Mouse (Mus musculus): ENCODE results near the gene Sntg2. TPM values are rescaled to one million over a fixed set of nuclear protein-coding genes. Genes with fewer than 3 reads are reported as not detected.

Sntg2 gene
- polyA plus RNA-seq, 1 experiment from 2014 or later, result 0.27 TPM

DNA sequence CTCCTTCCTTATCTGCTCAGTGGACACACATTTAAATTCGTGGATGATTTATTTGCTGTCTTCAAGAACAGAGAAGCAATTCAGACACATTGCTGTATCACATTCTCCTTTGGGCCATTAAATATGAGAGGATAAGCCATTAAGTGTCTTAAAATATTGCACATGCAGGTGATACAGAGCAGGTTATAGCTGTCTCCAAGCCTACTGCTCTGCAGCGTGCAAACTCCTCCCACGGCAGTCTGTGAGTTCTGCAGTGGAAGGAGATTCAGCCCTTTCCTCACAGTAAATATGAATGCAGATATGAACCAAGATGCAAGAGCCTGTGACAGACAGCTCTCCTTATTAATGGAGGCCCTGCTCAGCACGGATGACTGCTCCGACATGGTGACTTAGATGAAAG is 146.9 kb downstream of the Sntg2 start:
- no peaks in the 10 kb centered on the region for H3K27me3 ChIP-seq (replicated peaks; ENCODE audit: low read depth, poor library complexity, severe bottlenecking)
- H3K27ac ChIP-seq (replicated peaks), result no peak overlapping the region
- no peaks in the 10 kb centered on the region for H3K4me1 ChIP-seq
- H3K36me3 ChIP-seq (replicated peaks), result no peaks in the 10 kb centered on the region
- 87% methylated on average over 5 of the region's 5 CpGs for WGBS
- DNase-seq (ENCODE audit: low spot score), result no peak
- no peak overlapping the region for H3K4me3 ChIP-seq
- no peaks in the 10 kb centered on the region for H3K9me3 ChIP-seq

DNA sequence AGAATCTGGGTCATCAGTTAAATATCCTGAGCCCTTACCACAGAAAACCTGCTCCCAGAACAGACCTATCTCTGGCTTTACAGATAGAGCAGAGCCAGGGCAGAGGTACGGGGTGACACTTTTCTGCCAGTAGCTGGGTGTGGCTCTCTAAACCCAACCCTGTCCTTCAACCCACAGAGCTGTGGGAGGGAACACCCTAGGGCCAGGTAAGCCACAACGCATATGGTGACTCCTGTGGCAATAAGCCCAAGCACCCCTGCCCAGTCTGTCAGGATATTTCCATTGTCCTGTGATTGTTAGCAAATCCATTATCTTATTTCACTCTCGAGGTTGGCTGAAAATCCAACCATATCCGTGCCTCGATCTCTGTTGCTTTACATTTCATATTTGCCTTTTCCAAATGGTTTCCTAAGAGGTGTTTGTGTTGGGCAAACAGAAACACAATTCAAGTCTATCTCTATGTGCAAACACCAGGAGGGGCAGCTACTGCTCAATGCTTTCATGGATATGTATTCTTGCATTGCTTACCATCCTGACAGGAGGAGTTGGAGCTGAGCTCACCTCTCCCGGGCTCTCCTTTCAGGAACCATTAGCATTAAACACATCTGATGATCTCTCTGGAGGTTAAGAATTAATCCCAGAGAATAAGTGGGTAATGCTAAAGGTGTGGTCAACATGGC is 156.3 kb downstream of the Sntg2 start:
- no peaks in the 10 kb centered on the region for H3K4me1 ChIP-seq
- no peaks in the 10 kb centered on the region for H3K9me3 ChIP-seq
- no peak overlapping the region for H3K27ac ChIP-seq (replicated peaks)
- no peak overlapping the region for H3K4me3 ChIP-seq
- H3K27me3 ChIP-seq (replicated peaks; ENCODE audit: low read depth, poor library complexity, severe bottlenecking), result no peaks in the 10 kb centered on the region
- H3K36me3 ChIP-seq (replicated peaks), result no peaks in the 10 kb centered on the region
- 86% methylated on average over 6 of the region's 6 CpGs for WGBS
- DNase-seq (ENCODE audit: low spot score), result no peak

DNA sequence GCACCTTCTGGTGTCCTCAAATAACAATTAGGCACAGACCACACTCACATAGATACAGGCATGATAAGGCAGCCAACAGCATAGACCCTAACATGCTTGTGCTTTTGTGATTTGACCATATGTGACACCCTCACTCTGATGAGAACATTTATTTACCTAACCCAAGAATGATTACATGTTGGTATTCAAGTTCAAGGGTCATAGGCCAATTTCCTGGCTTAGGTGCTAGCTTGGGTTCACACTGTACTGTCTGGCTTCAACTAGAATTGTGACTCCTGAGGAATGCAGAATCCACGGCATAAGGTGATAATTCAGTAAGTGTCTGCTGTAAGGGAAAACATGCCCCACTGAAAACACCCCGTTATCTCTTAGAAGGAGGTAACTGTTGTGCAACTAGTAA is 158.4 kb downstream of the Sntg2 start:
- no peaks in the 10 kb centered on the region for H3K4me1 ChIP-seq
- no peak overlapping the region for H3K27ac ChIP-seq (replicated peaks)
- DNase-seq (ENCODE audit: low spot score), result no peak
- WGBS, result 85% methylated on average over 2 of the region's 2 CpGs
- no peak overlapping the region for H3K4me3 ChIP-seq
- H3K36me3 ChIP-seq (replicated peaks), result no peaks in the 10 kb centered on the region
- H3K9me3 ChIP-seq, result no peaks in the 10 kb centered on the region
- H3K27me3 ChIP-seq (replicated peaks; ENCODE audit: low read depth, poor library complexity, severe bottlenecking), result no peaks in the 10 kb centered on the region

DNA sequence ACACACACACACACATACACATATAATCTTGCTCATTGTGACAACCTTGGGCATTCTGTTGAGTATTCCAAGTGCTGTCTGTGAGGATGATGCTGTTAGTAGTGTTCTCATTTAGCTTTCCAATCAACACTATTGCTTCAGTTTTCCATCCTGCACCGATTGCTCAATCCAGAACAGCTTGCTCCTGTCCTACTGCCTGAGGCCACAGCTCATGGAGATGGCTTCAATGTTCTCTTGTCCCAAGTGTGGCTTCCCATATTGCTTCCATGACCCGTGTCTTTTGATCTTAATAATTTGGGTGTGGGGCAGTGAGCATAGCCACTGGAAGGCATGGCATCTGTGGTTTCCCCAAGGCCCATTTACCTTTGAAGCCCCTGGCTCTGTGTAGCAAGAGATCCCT is 162.8 kb downstream of the Sntg2 start:
- WGBS, result 84% methylated on average over 2 of the region's 2 CpGs
- Histone ChIP-seq H3K27ac (replicated peaks) (no peak overlapping the region), H3K36me3 (replicated peaks) (no peaks in the 10 kb centered on the region), H3K4me3 (no peak overlapping the region), H3K4me1 (no peaks in the 10 kb centered on the region), H3K9me3 (no peaks in the 10 kb centered on the region), H3K27me3 (replicated peaks; ENCODE audit: low read depth, poor library complexity, severe bottlenecking) (no peaks in the 10 kb centered on the region)
- DNase-seq (ENCODE audit: low spot score), result no peak

DNA sequence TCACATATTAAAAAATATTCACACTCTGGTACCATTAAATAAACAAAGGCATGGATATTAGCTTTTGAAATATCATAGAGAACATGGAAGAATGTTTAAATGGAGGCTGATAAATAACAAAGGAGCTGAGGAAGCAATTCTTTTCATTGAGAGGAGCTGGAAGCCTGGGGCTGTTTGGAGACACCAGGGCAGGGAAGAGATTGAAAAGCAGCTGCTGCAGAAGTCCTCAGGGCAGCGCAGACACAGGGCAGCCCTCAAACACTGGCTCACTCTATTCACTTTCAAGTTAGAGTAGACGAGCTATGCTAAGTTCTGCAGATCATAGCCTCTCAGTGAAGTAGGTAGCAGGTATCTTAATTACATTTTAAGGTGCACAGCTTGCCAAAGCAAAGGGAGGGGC is 164.6 kb downstream of the Sntg2 start:
- H3K9me3 ChIP-seq, result no peaks in the 10 kb centered on the region
- no peak for DNase-seq (ENCODE audit: low spot score)
- no peaks in the 10 kb centered on the region for H3K36me3 ChIP-seq (replicated peaks)
- no peaks in the 10 kb centered on the region for H3K27me3 ChIP-seq (replicated peaks; ENCODE audit: low read depth, poor library complexity, severe bottlenecking)
- WGBS, result 37% methylated on average over 2 of the region's 2 CpGs
- no peak overlapping the region for H3K4me3 ChIP-seq
- no peaks in the 10 kb centered on the region for H3K4me1 ChIP-seq
- H3K27ac ChIP-seq (replicated peaks), result no peak overlapping the region

DNA sequence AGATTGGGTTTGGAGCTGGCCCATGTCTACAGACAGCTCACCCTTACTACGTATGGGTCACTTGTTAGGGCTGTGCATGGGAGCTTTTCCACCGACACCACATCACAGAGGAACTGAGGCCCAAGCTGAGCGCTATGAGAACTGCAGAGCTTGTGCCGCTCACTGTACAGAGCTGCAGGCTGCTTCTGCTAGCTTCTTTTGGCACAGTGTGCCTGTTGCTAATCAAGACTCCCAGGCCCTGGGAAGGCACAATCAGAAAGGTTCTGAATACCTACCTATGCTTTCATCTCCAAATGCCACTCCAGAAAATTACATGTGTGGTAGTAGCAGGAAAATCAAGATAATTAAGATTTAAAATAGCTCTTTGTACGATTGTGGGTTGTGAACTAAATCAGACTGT is 165.1 kb downstream of the Sntg2 start:
- WGBS, result 73% methylated on average over 5 of the region's 5 CpGs
- no peak overlapping the region for H3K4me3 ChIP-seq
- no peaks in the 10 kb centered on the region for H3K4me1 ChIP-seq
- no peak overlapping the region for H3K27ac ChIP-seq (replicated peaks)
- no peaks in the 10 kb centered on the region for H3K9me3 ChIP-seq
- H3K36me3 ChIP-seq (replicated peaks), result no peaks in the 10 kb centered on the region
- no peak for DNase-seq (ENCODE audit: low spot score)
- H3K27me3 ChIP-seq (replicated peaks; ENCODE audit: low read depth, poor library complexity, severe bottlenecking), result no peaks in the 10 kb centered on the region

DNA sequence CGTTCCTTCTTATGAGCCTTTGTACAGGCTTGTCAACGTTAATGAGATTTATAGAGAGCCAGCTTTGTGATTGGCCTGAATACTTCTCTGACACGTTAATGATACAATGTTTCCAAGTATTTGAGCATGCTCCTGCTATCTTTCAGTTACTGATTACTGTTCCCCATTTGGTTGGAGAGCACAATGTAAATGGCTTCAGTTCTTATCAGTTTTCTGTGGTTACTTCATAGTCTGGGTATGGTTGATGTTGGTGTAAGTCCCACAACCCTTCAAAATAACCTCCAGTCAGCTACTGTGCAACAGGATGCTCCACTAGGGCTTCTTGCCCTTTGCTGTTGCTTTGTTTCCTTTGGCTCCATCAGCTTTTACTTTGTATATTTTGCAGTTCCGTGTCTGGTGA is 168.7 kb downstream of the Sntg2 start:
- Histone ChIP-seq H3K36me3 (replicated peaks) (no peaks in the 10 kb centered on the region), H3K4me3 (no peak overlapping the region), H3K27ac (replicated peaks) (no peak overlapping the region), H3K27me3 (replicated peaks; ENCODE audit: low read depth, poor library complexity, severe bottlenecking) (no peaks in the 10 kb centered on the region), H3K9me3 (no peaks in the 10 kb centered on the region), H3K4me1 (no peaks in the 10 kb centered on the region)
- no peak for DNase-seq (ENCODE audit: low spot score)
- 85% methylated on average over 4 of the region's 4 CpGs for WGBS

DNA sequence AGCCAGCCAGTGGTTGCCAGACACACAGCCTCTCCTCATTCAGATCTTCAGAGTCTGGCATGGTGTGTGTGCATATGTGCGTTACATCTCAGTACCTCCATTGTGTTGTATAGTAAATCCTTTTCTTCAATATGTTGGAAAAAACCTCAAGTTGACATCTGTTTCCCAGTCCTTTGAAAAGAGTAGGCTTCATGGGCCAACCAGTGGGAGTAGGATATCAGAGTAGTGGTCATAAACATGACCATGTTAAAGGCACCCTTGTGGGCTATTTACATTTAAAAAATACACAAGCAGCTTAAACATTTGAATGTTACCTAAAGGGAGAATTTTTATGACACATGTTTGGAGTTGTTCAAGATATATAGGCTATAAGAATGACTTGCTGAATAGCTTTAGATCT is 170.4 kb downstream of the Sntg2 start:
- Histone ChIP-seq H3K4me1 (no peaks in the 10 kb centered on the region), H3K4me3 (no peak overlapping the region), H3K9me3 (no peaks in the 10 kb centered on the region), H3K27ac (replicated peaks) (no peak overlapping the region), H3K36me3 (replicated peaks) (no peaks in the 10 kb centered on the region), H3K27me3 (replicated peaks; ENCODE audit: low read depth, poor library complexity, severe bottlenecking) (no peaks in the 10 kb centered on the region)
- WGBS, result 83% methylated on average over 1 of the region's 1 CpGs
- DNase-seq (ENCODE audit: low spot score), result no peak

DNA sequence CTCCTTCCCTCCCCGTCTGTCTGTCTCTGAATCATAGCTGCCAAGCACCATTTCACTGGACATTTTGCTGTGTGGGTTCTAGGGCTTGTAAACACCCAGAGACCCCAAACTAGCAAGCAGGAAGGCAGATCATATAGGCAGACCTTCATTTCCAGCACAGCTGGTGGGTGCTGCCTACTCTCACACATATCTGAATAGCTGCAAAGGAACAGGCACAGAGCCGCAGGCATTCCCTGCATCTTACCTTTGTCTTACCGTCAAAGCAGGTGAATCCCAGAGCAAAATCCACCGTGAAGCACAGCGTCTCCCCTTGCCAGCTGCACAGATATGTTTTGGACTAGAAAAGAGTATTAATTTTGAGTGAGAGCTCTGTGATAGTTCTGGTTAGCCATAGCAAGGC is 172.1 kb downstream of the Sntg2 start:
- H3K27ac ChIP-seq (replicated peaks), result no peak overlapping the region
- no peaks in the 10 kb centered on the region for H3K27me3 ChIP-seq (replicated peaks; ENCODE audit: low read depth, poor library complexity, severe bottlenecking)
- no peak overlapping the region for H3K4me3 ChIP-seq
- H3K36me3 ChIP-seq (replicated peaks), result no peaks in the 10 kb centered on the region
- no peaks in the 10 kb centered on the region for H3K9me3 ChIP-seq
- WGBS, result 88% methylated on average over 5 of the region's 5 CpGs
- no peak for DNase-seq (ENCODE audit: low spot score)
- no peaks in the 10 kb centered on the region for H3K4me1 ChIP-seq

DNA sequence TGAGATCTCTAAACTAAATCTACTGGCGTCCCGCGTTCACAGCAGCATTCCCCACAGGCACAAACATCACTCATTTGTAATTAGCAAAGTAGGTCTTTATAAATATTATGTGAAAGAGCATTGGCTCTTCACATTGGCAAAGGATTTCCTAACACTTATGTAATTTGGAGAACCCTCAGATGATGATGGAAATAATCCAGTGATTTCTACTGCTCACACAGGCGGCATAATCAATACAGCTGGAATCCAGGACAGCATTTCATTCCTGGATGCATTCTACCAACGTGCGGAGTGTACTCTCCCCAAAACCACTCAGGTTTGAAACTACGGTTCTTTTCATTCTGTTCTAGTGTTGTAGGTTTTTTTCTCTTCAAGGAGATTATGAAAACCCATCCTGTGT is 172.6 kb downstream of the Sntg2 start:
- 87% methylated on average over 7 of the region's 7 CpGs for WGBS
- Histone ChIP-seq H3K36me3 (replicated peaks) (no peaks in the 10 kb centered on the region), H3K27me3 (replicated peaks; ENCODE audit: low read depth, poor library complexity, severe bottlenecking) (no peaks in the 10 kb centered on the region), H3K27ac (replicated peaks) (no peak overlapping the region), H3K9me3 (no peaks in the 10 kb centered on the region), H3K4me1 (no peaks in the 10 kb centered on the region), H3K4me3 (no peak overlapping the region)
- DNase-seq (ENCODE audit: low spot score), result no peak

DNA sequence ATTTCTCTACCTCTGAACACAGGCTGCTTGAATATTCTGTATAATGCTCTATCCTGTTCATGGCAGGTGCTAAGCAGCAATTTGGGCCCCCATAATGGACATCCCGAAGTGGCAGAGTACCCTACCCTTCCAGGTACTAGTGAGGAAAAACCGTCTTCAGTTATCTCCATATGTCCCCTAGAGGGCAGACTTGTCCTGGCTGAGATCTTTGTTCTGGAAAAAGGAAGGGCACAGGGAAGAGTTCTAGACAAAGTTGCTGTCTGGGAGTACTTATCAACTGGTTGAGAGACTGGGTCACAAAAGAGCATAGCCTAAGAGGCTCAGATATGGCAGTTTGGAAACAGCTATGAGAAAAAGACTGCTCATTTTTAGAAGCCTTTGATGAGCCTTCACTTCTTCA is 173.4 kb downstream of the Sntg2 start:
- no peak overlapping the region for H3K27ac ChIP-seq (replicated peaks)
- H3K4me1 ChIP-seq, result no peaks in the 10 kb centered on the region
- H3K36me3 ChIP-seq (replicated peaks), result no peaks in the 10 kb centered on the region
- WGBS, result 41% methylated on average over 2 of the region's 2 CpGs
- DNase-seq (ENCODE audit: low spot score), result peak; percentile 19
- no peaks in the 10 kb centered on the region for H3K9me3 ChIP-seq
- no peak overlapping the region for H3K4me3 ChIP-seq
- H3K27me3 ChIP-seq (replicated peaks; ENCODE audit: low read depth, poor library complexity, severe bottlenecking), result no peaks in the 10 kb centered on the region

DNA sequence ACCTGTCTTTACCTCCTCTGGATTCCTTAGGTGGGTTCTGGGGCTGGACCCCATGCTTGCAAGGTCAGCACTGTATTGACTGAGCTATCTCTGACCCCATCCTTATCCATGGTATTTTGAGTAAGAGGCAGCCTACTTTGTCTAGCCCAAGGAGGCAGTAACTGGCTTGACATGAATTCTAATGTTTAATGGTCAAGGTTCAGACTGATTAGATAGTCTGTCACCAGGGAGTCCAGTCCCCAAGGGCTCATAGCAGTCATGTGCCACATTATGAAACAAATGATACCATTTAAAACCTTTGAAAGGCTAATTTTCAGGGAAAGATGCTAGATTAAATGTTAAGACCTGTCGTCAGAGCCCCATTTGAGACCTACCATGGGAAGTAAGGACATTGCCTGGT is 174.9 kb downstream of the Sntg2 start:
- no peak for DNase-seq (ENCODE audit: low spot score)
- H3K27me3 ChIP-seq (replicated peaks; ENCODE audit: low read depth, poor library complexity, severe bottlenecking), result no peaks in the 10 kb centered on the region
- no peaks in the 10 kb centered on the region for H3K36me3 ChIP-seq (replicated peaks)
- no peak overlapping the region for H3K27ac ChIP-seq (replicated peaks)
- no peaks in the 10 kb centered on the region for H3K4me1 ChIP-seq
- WGBS, result 85% methylated on average over 1 of the region's 1 CpGs
- H3K4me3 ChIP-seq, result no peak overlapping the region
- H3K9me3 ChIP-seq, result no peaks in the 10 kb centered on the region

DNA sequence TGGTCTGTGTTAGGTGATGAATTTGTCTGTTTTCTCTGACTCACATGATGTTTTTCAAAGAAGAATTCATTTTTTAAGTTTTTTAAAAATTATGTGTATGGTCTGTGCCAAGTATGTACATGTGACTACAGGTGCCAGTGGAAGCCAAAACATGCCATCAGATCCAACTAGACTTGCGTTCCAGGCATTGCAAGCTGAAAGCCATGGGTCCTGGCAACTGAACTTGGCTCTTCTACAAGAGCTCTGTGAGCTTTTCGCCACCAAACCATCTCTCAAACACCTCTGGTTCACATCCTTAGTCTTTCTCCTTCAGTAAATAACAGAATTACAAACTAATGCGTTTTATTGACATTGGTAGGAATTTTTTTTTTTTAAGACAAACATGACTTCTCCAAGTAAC is 191.5 kb downstream of the Sntg2 start:
- Histone ChIP-seq H3K4me1 (no peaks in the 10 kb centered on the region), H3K36me3 (replicated peaks) (no peaks in the 10 kb centered on the region), H3K27ac (replicated peaks) (no peak overlapping the region), H3K4me3 (no peak overlapping the region), H3K27me3 (replicated peaks; ENCODE audit: low read depth, poor library complexity, severe bottlenecking) (no peaks in the 10 kb centered on the region), H3K9me3 (no peaks in the 10 kb centered on the region)
- 88% methylated on average over 3 of the region's 3 CpGs for WGBS
- DNase-seq (ENCODE audit: low spot score), result no peak

DNA sequence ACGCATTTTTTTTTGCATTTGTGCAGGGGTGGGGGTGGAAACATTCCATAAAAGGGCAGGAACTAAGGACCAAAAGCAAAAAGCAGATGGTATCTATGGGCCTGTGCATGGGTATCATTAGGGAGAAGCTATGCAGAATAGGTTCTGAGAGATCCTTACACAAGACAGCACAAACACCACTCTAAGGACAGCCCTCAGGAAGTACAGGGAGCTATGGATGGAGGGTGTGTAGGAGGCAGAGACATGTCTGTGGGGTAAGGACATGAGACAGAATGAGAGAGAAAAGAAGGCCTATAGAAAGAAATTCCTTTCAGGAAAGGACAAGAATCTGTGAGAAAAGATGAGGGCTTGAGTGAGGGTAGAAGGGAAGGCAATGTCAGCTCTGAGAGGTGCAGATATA is 193.6 kb downstream of the Sntg2 start:
- Histone ChIP-seq H3K27ac (replicated peaks) (no peak overlapping the region), H3K27me3 (replicated peaks; ENCODE audit: low read depth, poor library complexity, severe bottlenecking) (no peaks in the 10 kb centered on the region), H3K4me3 (no peak overlapping the region), H3K4me1 (no peaks in the 10 kb centered on the region), H3K36me3 (replicated peaks) (no peaks in the 10 kb centered on the region), H3K9me3 (no peaks in the 10 kb centered on the region)
- DNase-seq (ENCODE audit: low spot score), result no peak
- 74% methylated on average over 1 of the region's 1 CpGs for WGBS

Data from embryonic facial prominence, embryonic 10.5 days (tissue).